Mouse (Mus musculus) ES-E14 (cell line): ENCODE results near the gene Cadm1.

Source experiments
- HCFC1 ChIP-seq: IDR thresholded peaks from 2 replicates; pipeline ENCODE4 v1.6.1; 2012; ENCODE audit warnings: low read length, inconsistent platforms, borderline replicate concordance; ENCODE audit not compliant: insufficient read depth
- MAFK ChIP-seq: IDR thresholded peaks from 2 replicates; pipeline ENCODE4 v1.6.1; 2014; ENCODE audit warnings: mild to moderate bottlenecking, low read depth, low read length, inconsistent platforms; ENCODE audit not compliant: insufficient read depth
- ZC3H11A ChIP-seq: IDR thresholded peaks from 2 replicates; pipeline ENCODE4 v1.6.1; 2012; ENCODE audit warnings: low read depth, mild to moderate bottlenecking, inconsistent platforms, low read length, borderline replicate concordance

- TF ChIP-seq MAFK (no peak), HCFC1 (no peak), ZC3H11A (no peak)
These were observed 89.6 kb downstream of the Cadm1 start for GRCm38 (mm10) chr9:47619501-47620029.
